Mouse (Mus musculus) MEL (cell line): ENCODE results near the gene Derl2. TPM values are rescaled to one million over a fixed set of nuclear protein-coding genes. Genes with fewer than 3 reads are reported as not detected.

Source experiments
- DNase-seq: peaks from one replicate; pipeline ENCODE4 v3.0.0; 2011; ENCODE audit warnings: low read depth, low spot score
- H3K27ac ChIP-seq: 2 replicates; pipeline ENCODE4 v1.5.1; 2012; ENCODE audit warnings: low read depth, mild to moderate bottlenecking, control low read depth, low read length, moderate library complexity; ENCODE audit not compliant: control insufficient read depth
- H3K27me3 ChIP-seq, 2 experiments: fragments of 150-350 bp in 1 of 2; sonication (generic) in 1 of 2; 2 replicates each; pipeline ENCODE4 v1.6.1; 2012; ENCODE audit warnings: low read length in 2 of 2, mild to moderate bottlenecking in 2 of 2, improper control_type of control experiment in 1 of 2, moderate library complexity in 1 of 2; ENCODE audit not compliant: insufficient read depth in 2 of 2, control insufficient read depth in 1 of 2
- H3K36me3 ChIP-seq, 2 experiments: 2 replicates each; pipeline ENCODE4 v1.6.1; 2012 to 2014; ENCODE audit warnings: low read length in 2 of 2, improper control_type of control experiment in 1 of 2, inconsistent platforms in 1 of 2, mild to moderate bottlenecking in 1 of 2; ENCODE audit not compliant: insufficient read depth in 2 of 2, control insufficient read depth in 1 of 2
- H3K4me1 ChIP-seq, 2 experiments: fragments of 150-350 bp in 1 of 2; sonication (generic) in 1 of 2; 2 replicates each; pipeline ENCODE4 v1.6.1; 2012; ENCODE audit warnings: low read length in 2 of 2, improper control_type of control experiment in 1 of 2, mild to moderate bottlenecking in 1 of 2; ENCODE audit not compliant: insufficient read depth in 2 of 2, control insufficient read depth in 1 of 2
- H3K4me3 ChIP-seq, 2 experiments: fragments of 150-350 bp in 1 of 2; sonication (generic) in 1 of 2; 2 replicates each; pipeline ENCODE4 v1.5.1; 2012; ENCODE audit warnings: low read depth in 2 of 2, low read length in 2 of 2, mild to moderate bottlenecking in 2 of 2, moderate library complexity in 2 of 2, control low read depth in 1 of 2, improper control_type of control experiment in 1 of 2; ENCODE audit not compliant: control insufficient read depth in 1 of 2, insufficient read depth in 1 of 2
- H3K79me2 ChIP-seq: 2 replicates; pipeline ENCODE4 v1.6.1; 2012; ENCODE audit warnings: mild to moderate bottlenecking, low read length, moderate library complexity; ENCODE audit not compliant: control insufficient read depth, poor library complexity, insufficient read depth
- H3K9ac ChIP-seq: 2 replicates; pipeline ENCODE4 v1.6.1; 2012; ENCODE audit warnings: low read depth, mild to moderate bottlenecking, control low read depth, low read length, moderate library complexity; ENCODE audit not compliant: control insufficient read depth, poor library complexity, severe bottlenecking
- H3K9me3 ChIP-seq: fragments of 150-350 bp; sonication (generic); replicated peaks from 2 replicates; pipeline ENCODE4 v1.6.1; 2012; ENCODE audit warnings: mild to moderate bottlenecking, low read length, improper control_type of control experiment, moderate library complexity; ENCODE audit not compliant: insufficient read depth
- CHD2 ChIP-seq: IDR thresholded peaks from 2 replicates; pipeline ENCODE4 v1.6.1; 2011; ENCODE audit warnings: low read length, improper control_type of control experiment
- CTCF ChIP-seq, 3 experiments: IDR thresholded peaks in 2 of 3; conservative IDR thresholded peaks in 1 of 3; 2 replicates each; pipeline ENCODE4 v1.5.1; 2011 to 2012; ENCODE audit warnings: low read length in 3 of 3, low read depth in 2 of 3, mild to moderate bottlenecking in 2 of 3, improper control_type of control experiment in 1 of 3, inconsistent platforms in 1 of 3, mixed read lengths in 1 of 3, moderate library complexity in 1 of 3; ENCODE audit not compliant: control insufficient read depth in 1 of 3, insufficient read depth in 1 of 3, poor library complexity in 1 of 3, severe bottlenecking in 1 of 3
- EP300 ChIP-seq, 2 experiments: IDR thresholded peaks; 2 replicates each; pipeline ENCODE4 v1.6.1; 2011; ENCODE audit warnings: improper control_type of control experiment in 2 of 2, low read length in 2 of 2, low read depth in 1 of 2, mild to moderate bottlenecking in 1 of 2
- ETS1 ChIP-seq: IDR thresholded peaks from 2 replicates; pipeline ENCODE4 v1.6.1; 2012; ENCODE audit warnings: low read depth, mild to moderate bottlenecking, inconsistent platforms, low read length, improper control_type of control experiment, moderate library complexity
- HCFC1 ChIP-seq: IDR thresholded peaks from 2 replicates; pipeline ENCODE4 v1.6.1; 2012; ENCODE audit warnings: low read depth, mild to moderate bottlenecking, inconsistent platforms, low read length, improper control_type of control experiment, moderate library complexity
- KAT2A ChIP-seq: conservative IDR thresholded peaks from 2 replicates; pipeline ENCODE4 v1.6.1; 2012; ENCODE audit warnings: low read depth, low read length, improper control_type of control experiment, inconsistent platforms
- MEF2A ChIP-seq: IDR thresholded peaks from 2 replicates; pipeline ENCODE4 v1.6.1; 2014; ENCODE audit warnings: low read depth, mild to moderate bottlenecking, inconsistent platforms, low read length, improper control_type of control experiment; ENCODE audit not compliant: poor library complexity, insufficient replicate concordance, severe bottlenecking; ENCODE audit errors: extremely low read depth
- MXI1 ChIP-seq: IDR thresholded peaks from 2 replicates; pipeline ENCODE4 v1.6.1; 2011; ENCODE audit warnings: mild to moderate bottlenecking, low read depth, low read length, improper control_type of control experiment
- MYB ChIP-seq: IDR thresholded peaks from 2 replicates; pipeline ENCODE4 v1.6.1; 2011; ENCODE audit warnings: mild to moderate bottlenecking, low read depth, low read length, improper control_type of control experiment
- MYC ChIP-seq: IDR thresholded peaks from 2 replicates; pipeline ENCODE4 v1.6.1; 2011; ENCODE audit warnings: low read depth, mild to moderate bottlenecking, low read length, improper control_type of control experiment, moderate library complexity
- POLR2A ChIP-seq, 2 experiments: IDR thresholded peaks; 2 replicates each; pipeline ENCODE4 v1.6.1; 2011 to 2012; ENCODE audit warnings: low read length in 2 of 2, mild to moderate bottlenecking in 2 of 2, control low read depth in 1 of 2, improper control_type of control experiment in 1 of 2, low read depth in 1 of 2, moderate library complexity in 1 of 2; ENCODE audit not compliant: control insufficient read depth in 1 of 2, insufficient read depth in 1 of 2, poor library complexity in 1 of 2
- RAD21 ChIP-seq: IDR thresholded peaks from 2 replicates; pipeline ENCODE4 v1.6.1; 2011; ENCODE audit warnings: mild to moderate bottlenecking, low read depth, low read length, improper control_type of control experiment
- SMC3 ChIP-seq: IDR thresholded peaks from 2 replicates; pipeline ENCODE4 v1.6.1; 2011; ENCODE audit warnings: low read depth, low read length, improper control_type of control experiment
- UBTF ChIP-seq: IDR thresholded peaks from 2 replicates; pipeline ENCODE4 v1.6.1; 2012; ENCODE audit warnings: low read depth, mild to moderate bottlenecking, inconsistent platforms, low read length, improper control_type of control experiment, moderate library complexity, borderline replicate concordance; ENCODE audit not compliant: insufficient read depth
- USF1 ChIP-seq: IDR thresholded peaks from 2 replicates; pipeline ENCODE4 v1.6.1; 2014; ENCODE audit warnings: low read depth, mild to moderate bottlenecking, inconsistent platforms, low read length, improper control_type of control experiment, moderate library complexity
- USF2 ChIP-seq, 2 experiments: IDR thresholded peaks; 2 replicates each; pipeline ENCODE4 v1.6.1; 2011 to 2012; ENCODE audit warnings: improper control_type of control experiment in 2 of 2, low read length in 2 of 2, borderline replicate concordance in 1 of 2, inconsistent platforms in 1 of 2, low read depth in 1 of 2, mild to moderate bottlenecking in 1 of 2; ENCODE audit not compliant: insufficient read depth in 1 of 2
- ZMIZ1 ChIP-seq: IDR thresholded peaks from 2 replicates; pipeline ENCODE4 v1.6.1; 2012; ENCODE audit warnings: low read depth, mild to moderate bottlenecking, inconsistent platforms, low read length, improper control_type of control experiment, moderate library complexity
- polyA plus RNA-seq, 2 experiments: library from polyadenylated mRNA; stranded (reverse) in 1 of 2; unstranded in 1 of 2; fragments of >175 nt in 1 of 2; fragments of >200 nt in 1 of 2; gene quantifications; 2 replicates each; pipeline versions ENCODE4 v1.2.1 to v1.2.4; 2012; ENCODE audit warnings: low replicate concordance in 2 of 2, low read depth in 1 of 2; ENCODE audit not compliant: insufficient read length in 2 of 2, insufficient read depth in 1 of 2, missing spikeins in 1 of 2
- total RNA-seq: library from RNA; depleted of rRNA; stranded (reverse); fragments of 300-350 nt; gene quantifications from 2 replicates; pipeline ENCODE4 v1.2.3, GENCODE M21; 2012

Gene Derl2
- total and polyA plus RNA-seq, 3 experiments, result 32.8 TPM; not detected in 1

DNA sequence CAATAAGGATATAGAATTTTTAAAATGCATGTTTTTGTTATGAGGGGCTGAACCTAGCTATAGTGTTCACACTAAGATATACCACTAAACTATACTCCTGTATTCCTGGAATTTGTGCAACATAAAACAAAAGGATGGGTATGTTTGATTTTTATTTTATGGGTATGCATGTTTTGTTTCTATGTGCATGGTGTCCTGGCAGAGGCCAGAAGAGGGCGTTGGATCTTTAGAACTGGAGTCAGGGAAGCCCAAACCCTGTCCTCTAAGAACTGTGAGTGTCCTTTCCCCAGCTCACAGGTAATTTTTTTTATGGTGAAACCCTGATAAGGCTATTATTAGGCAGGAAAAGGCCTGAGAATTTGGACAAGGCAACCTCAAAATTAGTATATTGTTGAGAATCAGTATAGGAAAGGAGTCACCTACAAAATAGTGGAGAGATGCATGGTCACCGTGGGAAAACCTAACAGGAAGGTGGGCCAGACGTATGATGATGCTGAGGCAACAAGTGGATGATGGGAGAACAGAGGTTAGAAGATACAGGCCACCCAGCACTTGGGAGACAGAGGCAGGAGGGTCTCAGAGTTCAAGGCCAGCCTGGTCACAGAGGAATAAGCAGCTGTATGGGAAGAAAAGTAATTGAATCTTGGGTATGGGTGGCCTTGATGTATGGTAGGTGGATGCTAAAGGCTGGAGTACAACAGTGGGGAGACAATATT lies 9.9 kb upstream of the Derl2 start:
- Histone ChIP-seq H3K9ac (no peak overlapping the region), H3K36me3 (peaks cover 0 to 18% of the 10 kb centered on the region in 2 experiments; a peak in 2 of 4 replicates), H3K79me2 (peaks cover 1% of the 10 kb centered on the region; the same call in 1 of the 2 replicates), H3K27ac (no peak overlapping the region), H3K4me3 (no peak overlapping the region), H3K4me1 (no peaks in the 10 kb centered on the region), H3K9me3 (no peaks in the 10 kb centered on the region), H3K27me3 (no peaks in the 10 kb centered on the region)
- DNase-seq, result no peak
- TF ChIP-seq CTCF (IDR thresholded peaks at IDR 0.05 in 2 of 3, conservative IDR thresholded peaks at IDR 0.05 in 1 of 3; ENCODE audit: control insufficient read depth in 1 of 3, insufficient read depth in 1 of 3, low read depth in 2 of 3, low read length in 3 of 3, poor library complexity in 1 of 3, severe bottlenecking in 1 of 3), result peak in 1 of 3 experiments; percentile 10; a peak in 1 of 6 replicates
- TF ChIP-seq RAD21, result no peak

DNA sequence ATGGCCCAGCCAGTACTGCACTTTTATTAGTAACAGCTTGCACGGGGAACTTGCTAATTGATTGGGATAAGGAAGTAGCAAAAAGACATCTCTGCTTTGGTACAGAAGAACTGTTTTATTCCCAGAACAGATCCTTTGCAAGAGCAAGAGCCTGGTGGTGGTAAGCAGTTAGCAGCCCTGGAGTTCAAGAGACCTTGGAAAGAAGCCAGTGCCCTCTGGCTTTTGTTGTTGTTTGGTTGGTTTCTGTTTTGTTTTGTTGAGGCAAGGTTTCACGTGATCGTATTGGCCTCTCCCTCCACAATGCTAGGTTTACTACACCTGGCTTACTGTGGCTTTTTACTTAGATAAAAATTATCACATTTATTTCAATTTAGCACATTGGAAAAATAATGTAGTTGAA lies 8.6 kb upstream of the Derl2 start:
- Histone ChIP-seq H3K36me3 (peaks cover 0 to 19% of the 10 kb centered on the region in 2 experiments; a peak in 2 of 4 replicates), H3K4me3 (no peak overlapping the region)
- TF ChIP-seq ETS1 (no peak), KAT2A (no peak), POLR2A (IDR thresholded peaks at IDR 0.05; ENCODE audit: control insufficient read depth in 1 of 2, insufficient read depth in 1 of 2, low read depth in 1 of 2, low read length in 2 of 2, poor library complexity in 1 of 2) (no peak; a peak in 2 of 4 replicates), MYC (no peak), CHD2 (no peak), MEF2A (no peak), HCFC1 (no peak), ZMIZ1 (no peak), SMC3 (no peak)

DNA sequence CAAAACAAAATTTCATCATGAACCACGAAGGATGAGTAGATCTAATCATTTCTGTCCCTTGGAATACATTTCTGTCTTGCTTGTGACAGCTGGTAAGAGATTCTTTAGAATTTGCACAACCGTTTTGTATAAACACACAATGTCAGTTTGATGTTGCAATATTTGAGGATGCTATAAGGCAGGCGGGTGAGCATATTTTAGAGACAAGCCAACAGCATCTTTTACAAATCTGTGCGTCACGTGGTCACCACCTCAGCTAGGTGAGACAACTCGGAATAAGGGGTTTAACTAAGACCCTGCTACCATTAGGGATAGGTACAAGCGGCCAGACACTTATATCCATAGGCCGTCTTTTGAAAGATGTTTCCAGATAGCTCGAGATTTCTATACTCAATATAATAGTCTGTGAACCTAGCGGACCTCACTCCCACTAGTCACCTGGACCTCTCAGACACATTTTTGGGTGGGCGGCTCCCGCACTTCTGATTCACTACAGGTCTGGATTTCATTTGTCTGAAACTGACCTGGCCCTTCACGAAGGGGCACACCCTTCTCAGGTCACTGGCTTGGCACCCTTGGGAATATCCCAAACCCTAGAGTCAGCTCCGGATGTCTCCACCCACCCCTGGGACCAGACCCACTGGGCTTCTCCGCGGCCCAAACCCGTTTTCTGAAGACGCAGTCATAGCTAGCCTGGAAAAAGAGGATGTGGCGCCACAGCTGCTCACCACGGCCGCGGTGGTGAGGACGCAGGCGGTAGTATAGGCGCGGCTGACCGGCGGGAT lies 1.0 kb downstream of the Derl2 start:
- TF ChIP-seq MXI1 (peak; percentile 1; the same call in 1 of the 2 replicates), USF2 (IDR thresholded peaks at IDR 0.05; ENCODE audit: borderline replicate concordance in 1 of 2, insufficient read depth in 1 of 2, low read depth in 1 of 2, low read length in 2 of 2) (peak in 1 of 2 experiments; percentile 32; a peak in 1 of 4 replicates), MYC (peak; percentile 59), ZMIZ1 (no peak; the same call in 1 of the 2 replicates), KAT2A (no peak), MYB (no peak), POLR2A (IDR thresholded peaks at IDR 0.05; ENCODE audit: control insufficient read depth in 1 of 2, insufficient read depth in 1 of 2, low read depth in 1 of 2, low read length in 2 of 2, poor library complexity in 1 of 2) (peak in 1 of 2 experiments; percentile 77; a peak in 2 of 4 replicates), UBTF (no peak), CTCF (IDR thresholded peaks at IDR 0.05 in 2 of 3, conservative IDR thresholded peaks at IDR 0.05 in 1 of 3; ENCODE audit: control insufficient read depth in 1 of 3, insufficient read depth in 1 of 3, low read depth in 2 of 3, low read length in 3 of 3, poor library complexity in 1 of 3, severe bottlenecking in 1 of 3) (no peak), EP300 (IDR thresholded peaks at IDR 0.05; ENCODE audit: low read depth in 1 of 2, low read length in 2 of 2) (no peak), USF1 (peak; percentile 84)
- Histone ChIP-seq H3K27ac (peak overlapping the region; percentile 48), H3K4me1 (peaks cover 0 to 18% of the 10 kb centered on the region in 2 experiments; a peak in 3 of 4 replicates), H3K36me3 (peaks cover 9 to 29% of the 10 kb centered on the region in 2 experiments), H3K4me3 (peak overlapping the region; percentile 80 to 84), H3K27me3 (no peaks in the 10 kb centered on the region), H3K79me2 (peaks cover 58% of the 10 kb centered on the region), H3K9ac (peak overlapping the region; percentile 86), H3K9me3 (no peaks in the 10 kb centered on the region)
- DNase-seq, result no peak

More for the DNA sequence above, 8.6 kb upstream of the Derl2 start:
- peaks cover 4% of the 10 kb centered on the region; the same call in 1 of the 2 replicates for H3K79me2 ChIP-seq
- no peaks in the 10 kb centered on the region for H3K9me3 ChIP-seq
- no peaks in the 10 kb centered on the region for H3K4me1 ChIP-seq
- H3K27ac ChIP-seq, result no peak overlapping the region
- H3K27me3 ChIP-seq, result no peaks in the 10 kb centered on the region
- DNase-seq, result no peak
- H3K9ac ChIP-seq, result no peak overlapping the region
